Mouse (Mus musculus) kidney, adult 2 months (tissue): ENCODE measurements at regions not wholly inside any gene's neighbourhood (a gene's known extent, or its start where the extent isn't known, plus 50 kb on each side); places are given as distances from the start of the nearest gene placed in this dataset.

Experiments
- CTCF ChIP-seq: fragments of 200-500 bp; conservative IDR thresholded peaks from 2 replicates; pipeline ENCODE4 v1.5.1; 2011; ENCODE audit warnings: low read depth, mild to moderate bottlenecking, control low read depth, low read length, moderate library complexity, mixed read lengths; ENCODE audit not compliant: insufficient read depth, insufficient read length
- POLR2A ChIP-seq: fragments of 200-500 bp; IDR thresholded peaks from one replicate; pipeline ENCODE4 v1.6.1; 2011; ENCODE audit warnings: low read depth, low read length, control low read depth

- no peak for TF ChIP-seq CTCF
- TF ChIP-seq POLR2A = no peak
Observed at GRCm38 (mm10) chr4:47933526-47933925, 111.4 kb upstream of the Nr4a3 start.
